Mouse (Mus musculus): ENCODE data around the gene Ms4a7. TPM values are rescaled to one million over a fixed set of nuclear protein-coding genes. Genes with fewer than 3 reads are reported as not detected.
"Not testable (repeated sequence)": the region's sequence is repeated elsewhere in the genome, so short reads cannot be mapped to it uniquely, and the experiment has no call there.

Ms4a7 gene
- total RNA-seq (2014; fragmentation: Nextera tagmentation), result not detected in 2 replicates
- not detected in 2 replicates for total RNA-seq (2017)

DNA sequence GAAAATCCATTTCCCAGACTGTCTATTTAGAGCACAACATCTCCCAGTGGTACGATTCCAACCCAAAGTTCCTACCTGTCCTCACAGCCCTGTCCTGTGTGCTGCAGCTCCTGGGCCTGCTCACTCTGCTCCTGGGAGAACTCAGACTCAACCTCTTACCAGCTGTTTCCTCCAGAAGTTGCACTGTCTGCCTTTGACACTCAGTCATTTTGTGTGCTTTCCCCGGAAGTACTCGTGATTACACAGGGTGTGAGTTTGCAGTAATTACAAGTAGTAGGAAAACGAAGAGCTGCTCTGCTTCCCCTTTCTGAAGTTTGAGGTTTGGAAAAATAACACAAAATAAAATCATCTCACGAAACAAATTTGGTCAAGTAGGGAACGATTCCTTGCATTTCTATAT is at the start of gene Ms4a7:
Ms4a7 (minus strand) TSS at position 215 of the 400 bp plus-strand sequence.
- peak; percentile 98 for ATAC-seq (replicated peaks; ENCODE audit: poor library complexity, severe bottlenecking)

DNA sequence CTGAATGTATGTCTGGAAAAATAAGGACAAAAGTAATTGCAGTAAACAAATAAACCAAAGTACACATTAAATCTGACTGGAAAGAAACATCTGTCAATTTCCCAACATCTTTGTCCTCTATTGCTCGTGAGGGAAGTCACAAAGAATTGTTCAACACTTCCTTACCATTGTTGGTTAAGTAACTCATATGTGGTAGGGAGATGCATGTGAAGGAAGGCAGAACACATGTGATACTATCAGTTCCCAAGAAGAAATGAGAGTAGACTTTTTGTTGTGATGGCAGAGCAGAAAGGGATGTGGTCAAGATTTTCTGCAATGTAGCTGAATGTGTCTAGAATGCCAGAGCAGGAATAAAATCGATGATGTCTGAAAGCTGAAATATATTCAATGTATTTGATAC is 40.5 kb upstream of the Ms4a7 start:
- peak; percentile 98 for ATAC-seq (replicated peaks; ENCODE audit: poor library complexity, severe bottlenecking)

DNA sequence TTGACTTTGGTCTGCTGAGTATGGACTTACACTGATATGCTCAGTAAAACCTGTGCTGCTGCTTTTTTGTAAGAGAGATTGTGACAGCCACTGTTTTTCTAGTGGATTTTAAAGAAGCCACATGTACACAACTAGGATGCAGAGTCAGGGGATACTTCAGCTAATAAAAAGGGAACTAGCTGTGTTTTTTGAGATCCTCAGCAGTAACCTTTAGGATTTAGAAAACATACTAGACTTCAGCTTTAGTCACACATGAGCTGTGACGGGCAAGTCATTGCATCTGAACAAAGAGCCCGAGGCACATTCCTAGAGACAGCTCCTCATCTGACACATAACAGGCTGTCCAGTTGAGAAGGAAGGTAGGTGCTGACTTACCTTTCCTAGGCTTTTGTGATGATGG is 39.3 kb upstream of the Ms4a7 start, which contains the start of gene Ms4a4a:
Ms4a4a (plus strand) TSS at position 251 of the 400 bp plus-strand sequence.
- ATAC-seq (replicated peaks; ENCODE audit: poor library complexity, severe bottlenecking), result 0 out of 2 replicates have a peak, but pooled peaks have one; percentile 7

DNA sequence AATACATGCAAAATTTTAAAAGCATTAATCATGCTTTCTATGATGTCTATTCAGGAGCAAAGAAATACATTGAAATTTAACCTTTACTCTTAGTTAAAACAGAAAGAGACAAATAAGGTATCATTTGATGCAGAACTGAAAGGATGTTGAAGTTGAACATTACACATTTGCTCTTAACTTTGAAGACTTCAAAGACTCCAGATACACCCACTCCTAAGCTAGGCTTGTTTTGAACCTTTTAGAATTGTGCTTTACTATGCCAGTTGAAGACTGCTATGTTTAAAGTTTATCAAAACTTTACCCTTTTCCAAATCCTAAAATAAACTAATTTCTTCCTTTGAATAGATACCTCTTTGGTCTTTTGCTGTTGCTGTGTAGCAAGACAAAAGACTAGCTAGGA is 35.2 kb upstream of the Ms4a7 start:
- ATAC-seq (replicated peaks; ENCODE audit: poor library complexity, severe bottlenecking), result no peak

DNA sequence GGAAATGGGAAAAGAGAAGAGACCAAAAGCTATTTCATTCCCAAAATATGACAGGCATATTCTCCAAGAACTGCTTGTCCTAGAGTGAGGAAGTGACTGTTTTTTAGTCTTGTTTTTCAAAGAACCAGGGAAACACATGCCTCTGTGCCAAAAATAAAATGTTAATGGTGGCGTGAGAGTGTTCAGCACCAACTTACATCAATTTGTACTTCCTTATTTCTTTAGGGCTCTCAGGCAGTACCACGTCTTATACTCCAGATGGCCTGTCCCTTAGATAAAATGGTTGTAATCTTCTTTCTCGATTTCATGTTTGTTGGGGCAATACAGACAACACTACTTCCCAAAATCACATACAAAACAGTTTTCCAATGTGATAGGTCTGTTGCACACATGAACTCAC is 32.4 kb upstream of the Ms4a7 start:
- ATAC-seq (replicated peaks; ENCODE audit: poor library complexity, severe bottlenecking), result peak; percentile 37

DNA sequence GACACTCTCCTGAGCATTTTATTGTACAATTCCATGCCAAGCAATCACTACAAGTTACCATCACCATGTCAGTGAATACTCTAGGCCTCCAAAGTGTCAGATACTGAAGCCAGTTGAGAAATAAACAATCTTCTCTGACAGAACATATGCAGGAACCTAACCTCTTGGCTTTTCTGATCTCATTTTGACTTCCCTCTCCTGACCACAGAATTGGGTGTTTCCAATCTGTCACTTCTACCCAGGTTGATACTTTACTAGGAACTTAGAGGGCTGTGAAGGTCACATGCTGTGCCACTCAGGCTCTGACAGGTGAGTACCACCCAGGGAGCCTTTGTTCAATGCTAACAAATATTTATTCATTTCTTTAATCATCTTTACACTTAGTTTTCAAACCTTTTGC is 26.1 kb upstream of the Ms4a7 start:
- peak; percentile 22; the same call in 1 of the 2 replicates for ATAC-seq (replicated peaks; ENCODE audit: poor library complexity, severe bottlenecking)

DNA sequence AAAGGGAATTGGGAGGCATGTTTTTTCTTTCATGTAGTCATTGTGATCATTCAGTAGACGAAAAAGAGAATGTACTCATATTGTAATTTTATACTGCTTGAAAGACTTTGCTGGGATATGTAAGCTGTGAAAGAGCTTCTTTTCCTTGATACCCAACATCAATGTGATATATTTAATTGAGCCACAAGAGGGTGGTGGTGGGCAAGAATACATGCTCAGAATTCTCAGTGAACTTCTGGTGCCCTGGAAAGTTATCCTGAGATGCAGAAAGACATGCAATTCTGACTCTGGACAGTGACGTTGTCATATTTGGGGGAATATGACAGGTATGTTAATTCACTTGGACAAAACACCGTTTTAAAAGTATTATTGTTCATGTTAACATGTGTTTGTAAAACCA is 24.2 kb upstream of the Ms4a7 start:
- ATAC-seq (replicated peaks; ENCODE audit: poor library complexity, severe bottlenecking), result peak; percentile 42; the same call in 1 of the 2 replicates

DNA sequence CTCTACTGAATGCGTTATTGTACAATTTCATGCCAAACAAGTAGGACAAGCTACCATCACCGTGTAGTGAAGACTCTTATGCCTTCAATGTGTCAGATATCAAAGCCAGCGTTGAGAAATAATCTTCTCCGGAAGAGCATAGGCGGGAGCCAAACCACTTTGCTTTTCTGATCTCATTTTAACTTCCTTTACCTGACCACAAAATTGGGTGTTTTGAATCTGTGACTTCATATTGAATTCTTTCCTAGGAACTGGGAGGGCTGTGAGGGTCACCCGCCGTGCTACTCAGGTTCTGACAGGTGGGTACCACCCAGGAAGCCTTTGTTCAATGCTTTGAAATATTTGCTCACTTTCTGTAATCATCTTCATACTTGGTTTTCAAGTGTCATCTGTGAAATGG is 19.8 kb upstream of the Ms4a7 start:
- peak; percentile 76 for ATAC-seq (replicated peaks; ENCODE audit: poor library complexity, severe bottlenecking)

DNA sequence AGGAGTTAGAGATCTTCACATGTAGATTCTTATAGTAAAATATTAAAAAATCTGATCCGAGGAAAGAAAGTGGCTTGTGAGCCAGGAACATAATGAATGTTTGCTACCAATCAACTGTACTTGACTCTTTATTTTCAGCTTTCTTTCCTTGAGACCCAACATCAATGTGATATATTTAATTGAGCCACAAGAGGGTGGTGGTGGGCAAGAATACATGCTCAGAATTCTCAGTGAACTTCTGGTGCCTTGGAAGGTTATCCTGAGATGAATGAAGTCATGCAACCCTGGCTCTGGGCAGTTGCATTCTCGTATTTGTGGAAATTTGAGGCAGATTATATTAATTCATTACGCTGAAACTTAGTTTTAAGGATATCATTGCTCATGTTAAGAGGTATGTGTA is 15.9 kb upstream of the Ms4a7 start:
- peak; percentile 53; the same call in 1 of the 2 replicates for ATAC-seq (replicated peaks; ENCODE audit: poor library complexity, severe bottlenecking)

DNA sequence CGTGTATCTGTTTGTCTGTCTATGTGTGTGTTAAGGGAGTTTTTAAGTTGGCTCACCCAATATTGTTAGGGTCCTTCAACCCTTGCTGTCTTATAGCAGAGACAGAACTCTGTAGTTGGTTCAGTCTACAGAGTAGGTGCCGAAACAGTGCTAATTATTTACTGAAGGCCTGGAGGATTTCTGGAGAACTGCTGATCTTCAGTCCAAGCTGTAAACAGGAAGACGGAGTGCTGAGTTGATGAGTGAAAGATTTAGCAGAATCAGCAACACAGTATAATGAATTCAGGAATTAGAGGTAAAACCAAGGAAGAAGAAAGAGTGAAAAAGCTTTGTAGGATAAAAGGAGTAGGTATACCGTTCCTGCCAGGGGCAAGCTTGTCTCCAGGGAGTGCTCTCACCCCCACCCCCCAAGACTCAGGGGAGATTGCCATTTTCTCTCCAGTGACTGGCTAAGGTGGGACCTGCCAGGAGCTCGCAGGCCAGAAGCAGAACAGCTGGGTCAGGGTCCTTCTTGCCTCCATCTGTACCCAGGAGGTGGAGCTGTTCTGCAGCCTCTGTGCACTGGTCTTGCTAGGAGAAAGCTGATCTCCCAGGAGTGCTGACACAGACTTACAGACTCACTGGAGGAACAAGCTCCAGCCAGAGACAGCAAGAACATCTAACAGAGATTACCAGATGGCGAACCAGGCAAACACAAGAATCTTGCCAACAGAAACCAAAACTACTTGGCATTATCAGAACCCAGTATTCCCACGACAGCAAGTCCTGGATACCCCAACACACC is 13.9 kb upstream of the Ms4a7 start:
- ATAC-seq (replicated peaks; ENCODE audit: poor library complexity, severe bottlenecking), result no peak

DNA sequence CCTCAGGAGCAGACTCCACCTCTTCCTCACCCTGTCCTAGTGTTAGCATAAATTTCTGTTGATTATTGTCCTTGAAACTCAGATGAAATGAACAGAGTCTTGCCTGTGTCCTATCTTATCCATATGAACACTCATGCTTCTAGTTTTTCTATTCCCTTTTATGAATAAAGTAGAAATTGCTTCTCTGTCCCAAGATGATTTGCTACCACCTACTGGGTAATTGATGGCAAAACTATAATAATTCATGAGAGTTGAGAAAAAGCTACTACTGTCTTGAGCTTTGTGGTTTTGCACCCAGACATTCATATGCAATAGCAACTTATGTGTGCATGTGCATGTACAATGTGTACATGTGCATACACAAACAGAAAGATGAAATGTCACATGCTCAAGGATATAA is 8.0 kb upstream of the Ms4a7 start:
- ATAC-seq (replicated peaks; ENCODE audit: poor library complexity, severe bottlenecking), result no peak

DNA sequence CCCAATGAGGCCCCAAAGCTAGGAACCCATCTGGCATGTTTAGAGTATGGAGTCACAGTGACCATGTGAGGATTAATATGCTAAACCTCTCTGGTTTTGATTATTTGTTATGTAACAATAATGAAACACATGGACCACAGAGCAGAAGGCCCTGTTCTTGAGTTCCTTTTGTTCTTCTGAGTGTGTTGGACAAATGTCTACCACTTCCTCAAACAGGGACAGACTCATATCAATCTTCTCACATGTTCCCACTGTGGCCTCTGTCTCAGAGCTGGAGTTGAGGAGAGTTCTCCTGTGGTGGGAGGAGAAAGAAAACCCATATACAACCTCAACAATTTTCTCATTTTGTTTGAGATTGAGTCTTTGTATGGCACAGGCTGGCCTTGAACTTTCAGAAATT is 7.2 kb upstream of the Ms4a7 start:
- ATAC-seq (replicated peaks; ENCODE audit: poor library complexity, severe bottlenecking), result peak; percentile 58

DNA sequence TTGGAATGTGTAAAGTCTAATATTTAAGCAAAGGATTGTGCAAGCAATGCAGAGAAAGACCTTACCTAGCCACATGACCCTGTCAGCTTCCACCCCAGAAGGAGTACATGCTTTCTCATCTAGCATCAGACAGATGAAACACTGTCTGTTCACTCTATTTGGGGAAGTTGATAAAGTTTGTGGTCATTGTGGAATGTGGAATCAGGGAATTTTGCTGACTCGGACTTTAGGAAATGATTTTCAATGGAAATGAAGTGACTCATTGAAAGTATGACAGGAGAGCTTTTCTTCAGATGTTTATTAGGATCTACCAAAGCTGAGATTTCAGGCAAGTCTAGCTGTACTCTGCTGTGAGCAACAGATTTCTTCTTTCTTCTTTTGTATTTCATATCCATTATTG is 14.8 kb downstream of the Ms4a7 start:
- ATAC-seq (replicated peaks; ENCODE audit: poor library complexity, severe bottlenecking), result 0 out of 2 replicates have a peak, but pooled peaks have one; percentile 17

DNA sequence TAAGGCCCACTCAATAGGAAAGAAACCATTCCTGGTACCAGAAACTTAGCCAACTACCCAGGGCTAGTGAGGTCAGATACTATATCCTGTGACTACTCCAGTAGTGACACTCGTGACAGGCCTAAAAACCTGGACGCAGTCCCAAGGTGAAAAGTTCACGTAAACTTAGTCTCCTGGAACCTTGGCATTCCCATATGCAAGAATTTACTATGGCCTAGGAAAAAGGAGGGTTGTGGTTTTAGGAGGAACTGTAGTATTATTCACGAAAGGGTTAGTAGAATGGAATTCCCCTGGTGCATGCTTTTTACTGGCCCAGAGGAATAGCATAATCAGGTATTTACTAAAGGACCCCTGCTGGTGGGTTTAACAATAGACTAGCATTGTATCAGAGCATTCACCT is 19.2 kb downstream of the Ms4a7 start:
- ATAC-seq (replicated peaks; ENCODE audit: poor library complexity, severe bottlenecking), result no peak

DNA sequence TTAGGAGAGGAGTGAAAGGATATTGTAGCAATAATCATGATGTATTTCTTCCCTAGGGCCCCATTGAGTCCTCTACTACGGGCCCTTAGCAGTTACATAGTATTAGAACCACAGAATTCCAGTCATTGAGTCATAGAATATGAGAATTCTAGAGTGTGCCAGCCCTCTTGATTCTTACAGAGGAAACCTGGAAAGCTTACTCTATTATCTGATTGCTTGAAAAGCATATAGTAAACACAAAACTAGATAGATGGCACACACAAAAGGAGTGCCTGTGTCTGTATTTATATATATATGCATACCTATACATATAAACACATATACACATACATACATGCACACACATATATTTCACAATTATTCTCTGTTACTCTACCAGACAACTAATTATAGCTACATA is 21.6 kb downstream of the Ms4a7 start, which contains the start of gene Ms4a14:
Ms4a14 (minus strand) TSS at position 101 of the 400 bp plus-strand sequence.
- ATAC-seq (replicated peaks; ENCODE audit: poor library complexity, severe bottlenecking), result no peak

DNA sequence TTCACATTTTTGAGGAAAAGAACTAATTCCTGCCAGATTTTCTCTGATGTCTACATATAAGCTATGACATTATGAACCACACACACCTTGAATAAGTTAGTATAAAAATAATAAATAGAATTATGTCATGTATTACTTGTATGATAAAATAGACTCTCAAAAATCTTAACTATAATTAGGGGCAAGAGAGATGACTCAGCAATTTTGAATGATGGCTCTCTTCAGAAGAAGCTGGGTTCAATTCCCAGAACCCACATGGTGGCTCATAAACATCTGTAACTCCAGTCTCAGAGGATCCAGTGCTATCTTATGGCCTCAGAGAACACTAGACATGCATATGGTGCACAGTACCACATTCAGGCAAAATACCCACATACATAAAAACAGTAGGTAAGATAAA is 27.1 kb downstream of the Ms4a7 start:
- no peak for ATAC-seq (replicated peaks; ENCODE audit: poor library complexity, severe bottlenecking)

DNA sequence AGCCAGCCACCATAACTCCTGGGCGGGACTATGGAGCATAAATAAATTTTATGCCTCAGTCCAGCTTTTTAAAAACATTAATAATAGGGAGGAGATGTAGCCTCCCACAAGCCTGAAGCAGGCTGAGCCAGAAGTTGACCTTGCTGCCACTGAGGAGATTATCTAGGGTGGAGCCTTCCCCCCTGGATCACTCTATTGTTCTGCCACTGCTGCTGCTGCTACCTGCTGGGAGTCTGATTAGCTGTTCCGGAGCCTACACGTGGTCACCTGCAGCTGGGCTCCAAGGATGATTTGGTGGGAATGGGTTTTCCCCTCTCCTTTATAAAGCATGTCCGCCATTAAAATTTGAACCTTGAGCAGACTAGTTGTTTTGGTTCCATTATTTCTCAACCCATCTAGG is 36.4 kb downstream of the Ms4a7 start:
- ATAC-seq (replicated peaks; ENCODE audit: poor library complexity, severe bottlenecking), result not testable (repeated sequence)

DNA sequence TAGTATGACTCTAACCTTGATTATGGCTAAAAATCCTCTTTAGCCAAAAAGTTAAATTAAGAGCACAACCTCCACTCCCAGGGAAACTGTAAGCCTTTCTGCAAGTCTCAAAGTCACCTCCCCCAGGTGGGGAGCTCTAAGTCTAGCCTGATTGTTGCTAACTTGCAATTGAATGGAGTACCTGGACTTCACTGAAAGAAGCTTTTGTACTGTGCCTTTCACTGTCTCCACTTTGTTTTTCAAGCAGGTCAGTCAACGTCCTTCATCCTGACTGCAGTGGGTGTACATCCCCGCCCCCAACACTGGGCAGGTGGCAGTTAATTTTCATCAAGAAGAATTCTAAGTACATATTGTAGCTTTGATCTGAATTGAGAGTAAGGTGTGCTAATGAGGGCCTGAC is 37.0 kb downstream of the Ms4a7 start:
- ATAC-seq (replicated peaks; ENCODE audit: poor library complexity, severe bottlenecking), result no peak

DNA sequence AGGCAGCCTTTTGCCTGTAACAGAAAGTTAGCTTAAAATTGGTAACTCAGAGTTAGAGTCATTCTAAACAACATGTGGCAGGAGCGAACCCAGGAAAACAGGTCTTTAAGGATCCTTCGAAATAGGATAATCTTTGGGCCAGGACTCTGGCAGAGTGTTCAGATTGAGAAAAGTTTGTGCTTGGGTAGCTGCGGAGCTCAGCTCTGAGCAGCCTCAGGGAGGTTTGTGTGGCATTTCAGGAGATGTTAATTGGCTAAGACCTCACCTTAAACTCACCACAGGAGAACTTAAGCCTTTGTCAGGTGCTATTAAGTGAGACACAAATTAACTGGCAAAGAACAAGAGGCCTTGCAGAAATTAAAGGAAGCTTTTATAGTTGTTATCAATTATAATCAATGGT is 42.3 kb downstream of the Ms4a7 start:
- not testable (repeated sequence) for ATAC-seq (replicated peaks; ENCODE audit: poor library complexity, severe bottlenecking)

DNA sequence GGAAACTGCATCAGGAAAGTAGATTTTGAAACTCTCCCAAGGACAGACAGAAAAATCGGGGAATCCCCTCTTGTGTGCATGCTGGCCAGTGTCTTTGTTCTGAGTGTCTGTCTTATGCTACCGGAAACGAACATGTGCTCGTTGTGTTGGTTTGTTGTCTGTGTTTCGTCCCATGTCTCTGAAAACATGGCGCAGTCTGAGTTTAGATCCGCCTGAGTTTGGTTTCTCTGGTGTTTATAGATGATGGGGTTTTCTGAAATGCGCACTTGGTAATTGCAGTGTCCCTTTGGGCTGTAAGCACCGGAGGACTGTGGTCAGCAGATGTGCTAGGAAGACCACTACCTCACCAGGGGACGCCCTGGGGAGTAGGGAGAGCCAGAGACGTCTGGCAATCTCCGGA is 43.0 kb downstream of the Ms4a7 start:
- no peak for ATAC-seq (replicated peaks; ENCODE audit: poor library complexity, severe bottlenecking)

DNA sequence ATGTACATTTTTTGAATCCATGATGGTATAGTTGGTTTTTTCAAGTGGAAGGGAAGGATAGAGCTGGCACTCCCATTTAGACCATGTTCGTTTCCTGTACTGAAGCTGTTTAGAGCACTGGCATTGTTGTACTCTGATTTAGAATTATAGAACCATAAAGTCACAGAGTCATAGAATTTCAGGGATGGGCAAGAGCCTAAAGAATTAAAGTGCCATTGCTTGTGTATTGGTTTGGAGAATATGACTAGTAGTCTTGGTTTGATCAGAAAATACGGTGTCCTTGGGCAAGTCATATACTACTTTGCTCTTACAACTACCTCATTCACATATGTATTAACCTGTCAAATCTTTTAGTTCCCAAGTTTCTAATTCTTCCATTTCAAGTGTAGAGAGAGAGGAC is 52.2 kb downstream of the Ms4a7 start, which contains the start of gene Ms4a5:
Ms4a5 (minus strand) TSS at position 101 of the 400 bp plus-strand sequence.
- no peak for ATAC-seq (replicated peaks; ENCODE audit: poor library complexity, severe bottlenecking)

DNA sequence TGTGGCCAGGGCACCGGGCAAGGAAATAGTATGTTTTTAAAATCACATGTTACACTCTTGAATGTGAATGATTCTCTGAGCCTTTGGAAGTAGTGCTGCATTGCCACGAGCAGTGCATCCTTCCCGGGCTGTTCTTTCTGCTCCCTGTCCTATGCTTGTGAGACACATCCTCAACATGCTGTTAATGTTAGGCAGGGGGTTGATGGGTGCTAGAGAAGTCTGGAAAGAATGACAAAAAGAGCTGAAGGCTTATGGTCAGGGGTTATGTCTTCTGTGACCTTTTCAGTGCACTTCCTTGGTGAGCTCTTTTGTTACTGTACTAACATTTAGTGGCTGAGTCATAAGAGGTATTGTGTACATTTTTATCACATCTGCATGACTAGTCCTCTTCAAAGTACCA is 55.7 kb downstream of the Ms4a7 start:
- ATAC-seq (replicated peaks; ENCODE audit: poor library complexity, severe bottlenecking), result no peak
